Mouse (Mus musculus): ENCODE measurements around the gene Sez6.

DNA sequence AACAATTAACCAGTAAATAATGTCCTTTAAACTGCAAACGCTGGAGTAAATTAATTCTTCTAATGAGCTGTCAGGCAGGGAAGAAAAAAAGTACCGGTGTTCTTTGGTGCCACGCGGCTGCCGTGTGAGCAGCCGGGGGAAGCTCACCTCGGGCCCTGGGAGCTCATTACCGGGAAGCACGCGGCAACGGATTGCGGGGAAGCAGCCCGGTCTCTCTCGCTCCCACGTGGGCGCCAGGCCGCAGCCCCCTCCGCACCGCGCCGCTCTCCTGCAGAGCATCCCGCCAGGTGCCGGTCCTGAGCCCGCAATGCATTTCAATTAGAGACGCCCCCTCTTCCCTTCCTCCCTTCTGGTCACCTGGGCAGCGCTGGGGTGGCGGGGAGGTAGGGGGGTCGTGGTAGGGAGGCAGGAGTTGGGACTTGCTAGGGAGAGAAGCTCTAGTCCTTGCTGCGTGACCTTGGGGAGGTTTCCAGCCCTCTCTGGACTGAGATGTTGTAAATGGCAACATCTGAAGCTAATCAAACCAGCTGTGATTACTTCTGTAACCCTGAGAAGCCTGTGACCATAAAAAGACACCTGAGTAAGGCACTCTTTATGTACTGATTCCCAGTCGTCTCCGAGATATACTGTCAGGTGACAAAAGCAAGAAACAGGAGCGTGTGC lies 15.9 kb upstream of the Sez6 start:
- no peak for TF ChIP-seq CTCF (IDR thresholded peaks at IDR 0.05; ENCODE audit: extremely low read depth, insufficient read length, insufficient replicate concordance, low read depth, low read length)
- TF ChIP-seq POLR2A (IDR thresholded peaks at IDR 0.05; ENCODE audit: low read depth, low read length) = no peak

Data from small intestine, adult 2 months (tissue).